Mouse (Mus musculus): Measurements from ENCODE around the gene Igf1r.

DNA sequence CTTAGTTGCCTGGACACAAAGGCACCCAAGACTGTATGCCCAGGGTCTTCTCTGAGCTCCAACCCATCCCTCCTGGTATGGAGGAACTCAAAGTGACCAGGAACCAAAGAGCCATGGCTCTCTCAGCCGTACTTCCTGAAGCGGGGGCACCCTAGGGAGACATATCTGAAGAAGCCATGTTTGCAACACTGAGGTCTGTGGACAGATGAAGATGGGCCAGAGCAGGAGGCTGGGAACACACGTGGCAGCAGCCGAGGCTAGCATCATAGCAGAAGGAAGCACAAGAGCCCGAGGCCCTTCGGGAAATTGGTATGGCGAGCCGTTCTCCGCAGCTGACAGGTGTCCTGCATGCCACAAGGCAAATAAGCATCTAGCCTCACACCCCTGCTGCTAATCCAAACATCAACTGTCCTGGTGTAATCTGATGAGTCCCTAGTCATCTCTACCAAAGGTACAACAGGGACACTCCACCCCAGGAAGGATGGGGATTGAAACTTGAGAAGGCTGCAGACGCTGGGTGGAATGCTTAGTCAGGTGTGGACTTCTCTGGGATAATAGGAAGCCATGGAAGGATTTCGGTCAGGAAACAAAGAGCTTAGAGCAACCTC, 286.7 kb downstream of the Igf1r start:
- TF ChIP-seq CTCF (IDR thresholded peaks at IDR 0.05) = no peak
- TF ChIP-seq EP300 (IDR thresholded peaks at IDR 0.05) = no peak
